30 mouse cellular contexts compared by ENCODE assay signal in genomic region chr7:69576596-69576995, GRCm38 (mm10).
"Had no signal": no experiment of that assay in that cellular context is flagged by ENCODE, and none has a peak within 500 bp of the region (broad histone marks: within the 10 kb centered on the region; RNA-seq: fewer than 3 reads in every experiment).

No protein-coding gene starts in this region.

- H3K4me3 ChIP-seq: heart, embryonic 10.5 days; heart, embryonic 12.5 days; heart, embryonic 13.5 days; heart, embryonic 15.5 days; hindbrain, embryonic 10.5 days; hindbrain, embryonic 12.5 days; hindbrain, embryonic 13.5 days; hindbrain, embryonic 15.5 days; intestine, embryonic 15.5 days; kidney, embryonic 15.5 days; layer of hippocampus, adult 2 months had no signal

- H3K4me1 ChIP-seq: heart, embryonic 10.5 days; heart, embryonic 12.5 days; heart, embryonic 13.5 days; heart, embryonic 15.5 days; intestine, embryonic 15.5 days; kidney, embryonic 15.5 days had no signal

- DNase-seq: heart, postnatal 10 days; heart, postnatal 14 days; heart, postnatal 36 days; heart, postnatal 4 days; kidney, adult 11 months; kidney, adult 18-20 months; kidney, adult 2 months; kidney, adult 8-10 months; kidney, adult 9 months; kidney, postnatal 10 days; kidney, postnatal 14 days; kidney, postnatal 25 days; kidney, postnatal 36 days; kidney, postnatal 4 days; layer of hippocampus, adult 9-11 months; layer of hippocampus, postnatal 36 days had no signal

- H3K27ac ChIP-seq: heart, embryonic 10.5 days; heart, embryonic 13.5 days; heart, embryonic 15.5 days; hindbrain, embryonic 10.5 days; hindbrain, embryonic 12.5 days; hindbrain, embryonic 13.5 days; hindbrain, embryonic 14.5 days; hindbrain, embryonic 15.5 days; hindbrain, postnatal 0 days; intestine, embryonic 15.5 days; kidney, embryonic 15.5 days; kidney, postnatal 0 days; layer of hippocampus, adult 2 months had no signal
